Mouse (Mus musculus) heart, postnatal 0 days (tissue): ENCODE data around the gene Cdc73.

Source experiments
- CTCF ChIP-seq: IDR thresholded peaks from 2 replicates; pipeline ENCODE4 v1.5.1; 2016; ENCODE audit warnings: antibody characterized with exemption, control low read depth, low read depth
- EP300 ChIP-seq: IDR thresholded peaks from 2 replicates; pipeline ENCODE4 v1.6.1; 2016; ENCODE audit warnings: antibody characterized with exemption, low read depth

DNA sequence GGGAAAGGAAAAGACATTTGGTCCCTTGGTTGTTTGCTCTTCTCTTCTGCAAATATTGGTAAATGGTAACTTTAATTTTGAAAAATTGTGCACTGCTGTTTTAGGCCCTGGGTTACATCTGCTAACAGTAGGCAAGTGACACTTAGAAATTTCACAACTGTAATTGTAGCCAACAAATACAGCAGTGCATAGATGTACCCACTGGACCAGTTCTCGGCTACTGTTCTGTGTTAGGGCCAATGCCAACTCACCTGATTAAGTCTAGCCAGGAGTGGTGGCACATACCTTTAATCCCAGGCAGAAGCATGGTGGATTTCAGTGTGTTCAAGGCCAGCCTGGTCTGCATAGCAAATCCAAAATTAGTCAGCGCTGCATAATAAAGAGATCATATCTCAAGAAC is 52.4 kb downstream of the Cdc73 start:
- TF ChIP-seq EP300 (no peak), CTCF (no peak)
